In genomic region chr12:81105721-81106633, GRCm38 (mm10) we compare ENCODE assay signal across 11 mouse cellular contexts.
DNase-seq lines count a peak whose midpoint lies in the region; ATAC-seq lines count a peak whose summit lies in the region.
"Had no signal": no experiment of that assay in that cellular context is flagged by ENCODE, and none has a peak within 500 bp of the region (broad histone marks: within the 10 kb centered on the region; RNA-seq: fewer than 3 reads in every experiment).

No protein-coding gene starts in this region.

- peaks cover 15% of the 10 kb centered on the region for H3K4me1 ChIP-seq in forebrain, embryonic 15.5 days
- H3K4me1 ChIP-seq in midbrain, embryonic 13.5 days (replicated peaks): peaks cover 18% of the 10 kb centered on the region

- H3K9ac ChIP-seq in forebrain, embryonic 15.5 days (replicated peaks): no peak overlapping the region
- H3K9ac ChIP-seq in midbrain, embryonic 13.5 days (replicated peaks): no peak overlapping the region
- H3K9ac ChIP-seq: heart, embryonic 15.5 days had no signal

- peak; percentile 37 for DNase-seq in layer of hippocampus, adult 11-12 months (ENCODE audit: low spot score)
- DNase-seq in layer of hippocampus, adult 9-10 months (ENCODE audit: low spot score): no peak
- peak; percentile 36 for DNase-seq in brain, embryonic 18.5 days (ENCODE audit: low read depth, low spot score)
- no peak for DNase-seq in retina, embryonic 14.5 days (ENCODE audit: low spot score)
- DNase-seq in kidney, postnatal 36 days: no peak
- DNase-seq in urinary bladder, postnatal 10 days (ENCODE audit: low spot score): no peak

- no peaks in the 10 kb centered on the region for H3K9me3 ChIP-seq in forebrain, embryonic 15.5 days
- no peaks in the 10 kb centered on the region for H3K9me3 ChIP-seq in midbrain, embryonic 13.5 days
- H3K9me3 ChIP-seq: heart, embryonic 15.5 days; limb, embryonic 10.5 days had no signal

- peak; percentile 93 for ATAC-seq in forebrain, embryonic 15.5 days (replicated peaks)
- 0 out of 2 replicates have a peak, but pooled peaks have one; percentile 63 for ATAC-seq in midbrain, embryonic 13.5 days

- H3K4me3 ChIP-seq in forebrain, embryonic 15.5 days: no peak overlapping the region
- no peak overlapping the region for H3K4me3 ChIP-seq in midbrain, embryonic 13.5 days (replicated peaks)
- H3K4me3 ChIP-seq: heart, embryonic 15.5 days; limb, embryonic 10.5 days had no signal

- H3K27ac ChIP-seq in forebrain, embryonic 15.5 days (replicated peaks): peak overlapping the region; percentile 66
- no peak overlapping the region for H3K27ac ChIP-seq in midbrain, embryonic 13.5 days
- H3K27ac ChIP-seq: heart, embryonic 15.5 days; limb, embryonic 10.5 days; macrophage had no signal

- H3K4me2 ChIP-seq in forebrain, embryonic 15.5 days (replicated peaks): no peak overlapping the region
- H3K4me2 ChIP-seq in midbrain, embryonic 13.5 days (replicated peaks): no peak overlapping the region
- H3K4me2 ChIP-seq: heart, embryonic 15.5 days had no signal

- H3K36me3 ChIP-seq in forebrain, embryonic 15.5 days: no peaks in the 10 kb centered on the region
- H3K36me3 ChIP-seq in midbrain, embryonic 13.5 days: peaks cover 3% of the 10 kb centered on the region; the same call in 1 of the 2 replicates
- H3K36me3 ChIP-seq: heart, embryonic 15.5 days had no signal

- H3K27me3 ChIP-seq in forebrain, embryonic 15.5 days: no peaks in the 10 kb centered on the region
- H3K27me3 ChIP-seq in midbrain, embryonic 13.5 days: no peaks in the 10 kb centered on the region
- H3K27me3 ChIP-seq: heart, embryonic 15.5 days had no signal

- WGBS in forebrain, embryonic 15.5 days: 63% methylated on average over 12 of the region's 12 CpGs
- 85% methylated on average over 12 of the region's 12 CpGs for WGBS in midbrain, embryonic 13.5 days

Comparison
In these comparisons a context has a peak if more than half of its experiments do, and no peak if none do; other contexts are left out.
1. DNase-seq: peak in layer of hippocampus, adult 11-12 months (single experiment) and brain, embryonic 18.5 days (single experiment); none in layer of hippocampus, adult 9-10 months (single experiment), retina, embryonic 14.5 days (single experiment), kidney, postnatal 36 days (0 of 2) and urinary bladder, postnatal 10 days (single experiment).